Mouse (Mus musculus): ENCODE measurements at regions not wholly inside any gene's neighbourhood (a gene's known extent, or its start where the extent isn't known, plus 50 kb on each side); places are given as distances from the start of the nearest gene placed in this dataset.

GRCm38 (mm10) chr13:114684298-114684697, 133.7 kb upstream of the Mocs2 start:
- no peaks in the 10 kb centered on the region for H3K36me3 ChIP-seq (ENCODE audit: control insufficient read depth, insufficient read depth, low read length)
- no peak overlapping the region for H3K9ac ChIP-seq (ENCODE audit: low read depth, low read length)
- H3K4me1 ChIP-seq (ENCODE audit: control insufficient read depth, insufficient read depth, low read length): peaks cover 3% of the 10 kb centered on the region; the same call in 1 of the 2 replicates
- no peak overlapping the region for H3K27ac ChIP-seq (ENCODE audit: low read length)
- ATAC-seq: no peak
- 72% methylated on average over 1 of the region's 1 CpGs for WGBS
- H3K4me3 ChIP-seq (ENCODE audit: low read depth, low read length): no peak overlapping the region
- H3K4me2 ChIP-seq (ENCODE audit: low read length): no peak overlapping the region
- H3K27me3 ChIP-seq (ENCODE audit: control insufficient read depth, insufficient read depth, low read depth, low read length): no peaks in the 10 kb centered on the region
- no peaks in the 10 kb centered on the region for H3K9me3 ChIP-seq (replicated peaks; ENCODE audit: control insufficient read depth, low read length, poor library complexity, severe bottlenecking)

- Histone ChIP-seq H3K9me3 (replicated peaks; ENCODE audit: control insufficient read depth, low read length, poor library complexity, severe bottlenecking) (no peaks in the 10 kb centered on the region), H3K27me3 (ENCODE audit: control insufficient read depth, insufficient read depth, low read depth, low read length) (no peaks in the 10 kb centered on the region), H3K9ac (ENCODE audit: low read depth, low read length) (no peak overlapping the region), H3K4me3 (ENCODE audit: low read depth, low read length) (no peak overlapping the region), H3K27ac (ENCODE audit: low read length) (no peak overlapping the region), H3K4me1 (ENCODE audit: control insufficient read depth, insufficient read depth, low read length) (no peaks in the 10 kb centered on the region), H3K4me2 (ENCODE audit: low read length) (no peak overlapping the region), H3K36me3 (ENCODE audit: control insufficient read depth, insufficient read depth, low read length) (no peaks in the 10 kb centered on the region)
- 42% methylated on average over 4 of the region's 4 CpGs for WGBS
- ATAC-seq: no peak
Measured at GRCm38 (mm10) chr13:114685368-114685767, 132.7 kb upstream of the Mocs2 start.

DNA sequence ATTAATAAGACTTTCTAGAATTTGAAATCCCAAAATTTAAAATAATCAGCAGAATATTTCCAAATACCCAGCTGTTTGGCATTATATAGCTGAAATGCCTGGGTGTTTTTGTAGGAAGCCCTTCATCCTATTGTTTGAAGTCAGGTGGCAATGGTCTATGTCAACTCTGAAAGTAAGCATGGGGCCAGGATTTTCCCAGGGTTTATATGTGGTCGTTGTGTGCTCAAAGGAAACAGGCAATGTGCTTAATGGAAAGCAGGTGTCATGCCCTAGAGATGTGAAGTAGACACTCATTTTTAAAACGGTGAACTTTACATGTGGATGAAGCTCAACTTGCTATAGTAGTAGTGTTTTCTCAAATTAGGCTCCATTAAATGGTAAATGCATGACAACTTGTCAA, 105.4 kb upstream of the Mocs2 start:
- H3K9me3 ChIP-seq (replicated peaks; ENCODE audit: control insufficient read depth, low read length, poor library complexity, severe bottlenecking): no peaks in the 10 kb centered on the region

DNA sequence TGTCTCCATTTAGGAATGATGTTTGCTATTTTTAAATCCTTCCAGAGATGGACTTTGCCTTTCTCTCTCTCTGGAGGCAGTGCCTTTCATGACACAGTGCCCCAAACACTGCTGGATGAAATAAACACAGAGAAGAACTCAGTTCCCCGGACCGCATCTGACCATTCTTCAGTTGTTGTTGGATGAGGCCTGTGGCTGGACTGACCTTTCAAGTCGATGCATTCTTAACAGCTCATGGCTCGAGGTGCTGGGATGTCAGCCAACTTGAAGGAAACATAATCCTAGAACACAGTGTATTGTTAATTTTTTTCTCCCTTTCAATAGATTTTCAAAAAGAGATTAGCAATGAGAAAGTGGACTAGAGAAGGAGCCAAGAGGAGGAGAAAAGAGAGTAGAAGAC, 98.3 kb upstream of the Mocs2 start:
- 48% methylated on average over 4 of the region's 4 CpGs for WGBS
- Histone ChIP-seq H3K27ac (ENCODE audit: low read length) (no peak overlapping the region), H3K4me1 (ENCODE audit: control insufficient read depth, insufficient read depth, low read length) (no peaks in the 10 kb centered on the region), H3K9ac (ENCODE audit: low read depth, low read length) (no peak overlapping the region), H3K27me3 (ENCODE audit: control insufficient read depth, insufficient read depth, low read depth, low read length) (no peaks in the 10 kb centered on the region), H3K36me3 (ENCODE audit: control insufficient read depth, insufficient read depth, low read length) (no peaks in the 10 kb centered on the region), H3K4me3 (ENCODE audit: low read depth, low read length) (no peak overlapping the region), H3K9me3 (replicated peaks; ENCODE audit: control insufficient read depth, low read length, poor library complexity, severe bottlenecking) (no peaks in the 10 kb centered on the region), H3K4me2 (ENCODE audit: low read length) (no peak overlapping the region)
- no peak for ATAC-seq

More for the DNA sequence above, 105.4 kb upstream of the Mocs2 start:
- Histone ChIP-seq H3K4me3 (ENCODE audit: low read depth, low read length) (no peak overlapping the region), H3K9ac (ENCODE audit: low read depth, low read length) (no peak overlapping the region), H3K27ac (ENCODE audit: low read length) (no peak overlapping the region), H3K4me2 (ENCODE audit: low read length) (no peak overlapping the region), H3K4me1 (ENCODE audit: control insufficient read depth, insufficient read depth, low read length) (no peaks in the 10 kb centered on the region), H3K36me3 (ENCODE audit: control insufficient read depth, insufficient read depth, low read length) (no peaks in the 10 kb centered on the region), H3K27me3 (ENCODE audit: control insufficient read depth, insufficient read depth, low read depth, low read length) (no peaks in the 10 kb centered on the region)
- 70% methylated on average over 2 of the region's 2 CpGs for WGBS
- ATAC-seq: no peak

DNA sequence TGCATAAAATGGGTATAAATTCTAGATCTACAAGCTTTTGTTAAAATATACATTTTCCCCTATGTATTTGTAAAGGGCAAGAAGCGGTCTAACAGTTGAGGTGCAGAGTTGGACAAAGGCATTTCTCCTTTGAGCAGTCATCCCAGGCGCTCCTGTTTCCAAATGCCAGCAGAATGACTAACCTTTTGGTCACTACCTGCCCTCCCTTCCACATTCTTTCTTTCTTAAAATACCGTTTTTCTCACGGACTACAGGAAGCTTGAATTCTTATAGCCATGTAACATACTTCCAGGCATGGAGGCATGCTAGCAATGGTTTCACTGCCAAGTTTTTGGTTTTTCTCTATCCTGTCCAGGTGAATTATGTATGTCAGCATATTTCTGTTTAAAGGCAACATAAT, 91.2 kb upstream of the Mocs2 start:
- H3K4me3 ChIP-seq (ENCODE audit: low read depth, low read length): no peak overlapping the region
- no peak overlapping the region for H3K4me2 ChIP-seq (ENCODE audit: low read length)
- H3K9me3 ChIP-seq (replicated peaks; ENCODE audit: control insufficient read depth, low read length, poor library complexity, severe bottlenecking): no peaks in the 10 kb centered on the region
- H3K27ac ChIP-seq (ENCODE audit: low read length): no peak overlapping the region
- H3K36me3 ChIP-seq (ENCODE audit: control insufficient read depth, insufficient read depth, low read length): no peaks in the 10 kb centered on the region
- H3K9ac ChIP-seq (ENCODE audit: low read depth, low read length): no peak overlapping the region
- 86% methylated on average over 4 of the region's 4 CpGs for WGBS
- no peak for ATAC-seq
- no peaks in the 10 kb centered on the region for H3K27me3 ChIP-seq (ENCODE audit: control insufficient read depth, insufficient read depth, low read depth, low read length)
- H3K4me1 ChIP-seq (ENCODE audit: control insufficient read depth, insufficient read depth, low read length): no peaks in the 10 kb centered on the region

- no peak for ATAC-seq
- H3K27ac ChIP-seq (ENCODE audit: low read length): no peak overlapping the region
- 91% methylated on average over 7 of the region's 7 CpGs for WGBS
- H3K36me3 ChIP-seq (ENCODE audit: control insufficient read depth, insufficient read depth, low read length): no peaks in the 10 kb centered on the region
- no peaks in the 10 kb centered on the region for H3K9me3 ChIP-seq (replicated peaks; ENCODE audit: control insufficient read depth, low read length, poor library complexity, severe bottlenecking)
- H3K4me3 ChIP-seq (ENCODE audit: low read depth, low read length): no peak overlapping the region
- no peak overlapping the region for H3K9ac ChIP-seq (ENCODE audit: low read depth, low read length)
- no peaks in the 10 kb centered on the region for H3K4me1 ChIP-seq (ENCODE audit: control insufficient read depth, insufficient read depth, low read length)
- no peak overlapping the region for H3K4me2 ChIP-seq (ENCODE audit: low read length)
- H3K27me3 ChIP-seq (ENCODE audit: control insufficient read depth, insufficient read depth, low read depth, low read length): no peaks in the 10 kb centered on the region
Measured at GRCm38 (mm10) chr13:114735066-114735465, 83.0 kb upstream of the Mocs2 start.

DNA sequence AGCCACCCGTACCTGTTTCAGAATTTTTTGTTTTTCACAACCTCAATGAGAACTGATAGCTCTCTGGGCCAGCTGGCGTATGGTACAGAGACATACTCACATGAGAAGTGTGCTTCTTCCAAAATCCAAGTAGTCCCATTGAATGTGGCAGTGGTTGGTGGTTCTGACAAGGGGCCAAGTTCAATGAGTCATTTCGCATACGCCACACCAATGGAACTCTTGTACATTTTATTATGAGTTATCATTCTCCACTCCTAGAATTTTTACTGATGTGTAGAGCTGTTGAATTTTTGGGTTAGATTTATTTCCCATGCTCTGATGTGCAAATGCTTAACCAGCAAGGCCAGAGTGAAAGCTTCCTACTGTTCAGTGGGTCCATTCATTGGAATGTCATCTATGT, 82.0 kb upstream of the Mocs2 start:
- no peaks in the 10 kb centered on the region for H3K9me3 ChIP-seq (replicated peaks; ENCODE audit: control insufficient read depth, low read length, poor library complexity, severe bottlenecking)
- no peak for ATAC-seq
- H3K9ac ChIP-seq (ENCODE audit: low read depth, low read length): no peak overlapping the region
- no peaks in the 10 kb centered on the region for H3K36me3 ChIP-seq (ENCODE audit: control insufficient read depth, insufficient read depth, low read length)
- H3K4me3 ChIP-seq (ENCODE audit: low read depth, low read length): no peak overlapping the region
- no peak overlapping the region for H3K27ac ChIP-seq (ENCODE audit: low read length)
- H3K27me3 ChIP-seq (ENCODE audit: control insufficient read depth, insufficient read depth, low read depth, low read length): no peaks in the 10 kb centered on the region
- no peak overlapping the region for H3K4me2 ChIP-seq (ENCODE audit: low read length)
- WGBS: 93% methylated on average over 4 of the region's 4 CpGs
- no peaks in the 10 kb centered on the region for H3K4me1 ChIP-seq (ENCODE audit: control insufficient read depth, insufficient read depth, low read length)

GRCm38 (mm10) chr13:114742534-114742933, 75.5 kb upstream of the Mocs2 start:
- H3K9ac ChIP-seq (ENCODE audit: low read depth, low read length): no peak overlapping the region
- H3K27ac ChIP-seq (ENCODE audit: low read length): no peak overlapping the region
- no peaks in the 10 kb centered on the region for H3K9me3 ChIP-seq (replicated peaks; ENCODE audit: control insufficient read depth, low read length, poor library complexity, severe bottlenecking)
- no peak for ATAC-seq
- H3K27me3 ChIP-seq (ENCODE audit: control insufficient read depth, insufficient read depth, low read depth, low read length): no peaks in the 10 kb centered on the region
- H3K4me1 ChIP-seq (ENCODE audit: control insufficient read depth, insufficient read depth, low read length): no peaks in the 10 kb centered on the region
- no peak overlapping the region for H3K4me3 ChIP-seq (ENCODE audit: low read depth, low read length)
- WGBS: 52% methylated on average over 3 of the region's 3 CpGs
- H3K4me2 ChIP-seq (ENCODE audit: low read length): no peak overlapping the region
- H3K36me3 ChIP-seq (ENCODE audit: control insufficient read depth, insufficient read depth, low read length): no peaks in the 10 kb centered on the region

- Histone ChIP-seq H3K27me3 (ENCODE audit: control insufficient read depth, insufficient read depth, low read depth, low read length) (no peaks in the 10 kb centered on the region), H3K9ac (ENCODE audit: low read depth, low read length) (no peak overlapping the region), H3K27ac (ENCODE audit: low read length) (no peak overlapping the region), H3K36me3 (ENCODE audit: control insufficient read depth, insufficient read depth, low read length) (no peaks in the 10 kb centered on the region), H3K4me1 (ENCODE audit: control insufficient read depth, insufficient read depth, low read length) (no peaks in the 10 kb centered on the region), H3K4me2 (ENCODE audit: low read length) (no peak overlapping the region), H3K9me3 (replicated peaks; ENCODE audit: control insufficient read depth, low read length, poor library complexity, severe bottlenecking) (no peaks in the 10 kb centered on the region), H3K4me3 (ENCODE audit: low read depth, low read length) (no peak overlapping the region)
- 86% methylated on average over 2 of the region's 2 CpGs for WGBS
- no peak for ATAC-seq
Measured at GRCm38 (mm10) chr13:114745814-114746213, 72.2 kb upstream of the Mocs2 start.

DNA sequence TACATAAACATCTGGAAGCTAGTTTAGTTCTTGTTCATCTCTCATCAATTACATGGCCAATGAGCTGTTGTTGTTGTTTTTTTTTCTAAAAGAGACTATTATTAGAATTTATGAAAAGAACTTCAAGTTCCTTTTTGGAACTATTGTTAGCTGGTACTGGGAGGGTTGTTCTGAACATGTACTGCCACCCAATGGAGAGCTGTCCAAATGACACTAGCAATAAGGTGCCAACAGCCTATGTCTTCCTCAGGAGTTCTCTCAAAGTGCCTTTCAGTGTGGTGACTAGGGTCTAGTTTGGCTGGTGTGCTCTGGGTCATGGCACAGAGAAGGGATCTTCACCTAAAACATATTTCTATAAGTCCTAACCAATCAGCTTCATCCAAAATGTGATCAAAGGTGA, 60.6 kb upstream of the Mocs2 start:
- Histone ChIP-seq H3K9ac (ENCODE audit: low read depth, low read length) (no peak overlapping the region), H3K4me1 (ENCODE audit: control insufficient read depth, insufficient read depth, low read length) (no peaks in the 10 kb centered on the region), H3K27me3 (ENCODE audit: control insufficient read depth, insufficient read depth, low read depth, low read length) (no peaks in the 10 kb centered on the region), H3K4me2 (ENCODE audit: low read length) (no peak overlapping the region), H3K9me3 (replicated peaks; ENCODE audit: control insufficient read depth, low read length, poor library complexity, severe bottlenecking) (no peaks in the 10 kb centered on the region), H3K4me3 (ENCODE audit: low read depth, low read length) (no peak overlapping the region), H3K36me3 (ENCODE audit: control insufficient read depth, insufficient read depth, low read length) (no peaks in the 10 kb centered on the region), H3K27ac (ENCODE audit: low read length) (no peak overlapping the region)
- ATAC-seq: no peak
